ENCODE assay signal across 18 mouse cellular contexts in genomic region chr3:142173996-142174395, GRCm38 (mm10). TPM values are rescaled to one million over a fixed set of nuclear protein-coding genes. Genes with fewer than 3 reads are reported as not detected.
DNase-seq lines count a peak whose midpoint lies in the region; TF ChIP-seq lines count a peak whose summit lies in the region.
"Had no signal": no experiment of that assay in that cellular context is flagged by ENCODE, and none has a peak within 500 bp of the region (broad histone marks: within the 10 kb centered on the region; RNA-seq: fewer than 3 reads in every experiment).

No protein-coding gene starts in this region.

- no peaks in the 10 kb centered on the region for H3K27me3 ChIP-seq in C2C12 (ENCODE audit: control insufficient read depth, insufficient read depth, insufficient read length)
- peaks cover 58% of the 10 kb centered on the region for H3K27me3 ChIP-seq in limb, embryonic 10.5 days (ENCODE audit: low read depth, poor library complexity, severe bottlenecking)

- 86% methylated on average over 4 of the region's 4 CpGs for WGBS in limb, embryonic 10.5 days

- DNase-seq in frontal cortex, postnatal 36 days (ENCODE audit: low spot score in 2 of 2): peak; percentile 14 to 39
- DNase-seq in frontal cortex, postnatal 14 days (ENCODE audit: low spot score in 2 of 2): no peak
- peak; percentile 23 to 36 for DNase-seq in left cerebral cortex, postnatal 36 days (ENCODE audit: low spot score in 2 of 2)
- DNase-seq in left cerebral cortex, postnatal 14 days (ENCODE audit: low spot score in 2 of 2): no peak
- peak; percentile 7 to 53 for DNase-seq in right cerebral cortex, postnatal 36 days (ENCODE audit: low spot score in 2 of 2)
- no peak for DNase-seq in limb, embryonic 10.5 days (ENCODE audit: low spot score)
- DNase-seq: adrenal gland, adult 2 months; adrenal gland, postnatal 25 days; cerebellum, adult 2 months; cerebellum, postnatal 10 days; forebrain, postnatal 0 days; heart, adult 2 months had no signal

- H3K4me1 ChIP-seq in limb, embryonic 10.5 days: peaks cover 19% of the 10 kb centered on the region
- H3K4me1 ChIP-seq: forebrain, embryonic 13.5 days; heart, embryonic 12.5 days had no signal

- H3ac ChIP-seq in C2C12 (ENCODE audit: control insufficient read depth, insufficient read length, low read depth): no peak overlapping the region

- no peak overlapping the region for H3K27ac ChIP-seq in limb, embryonic 10.5 days
- H3K27ac ChIP-seq: embryonic facial prominence, embryonic 10.5 days; forebrain, embryonic 13.5 days; heart, adult 2 months; hindbrain, embryonic 10.5 days; hindbrain, embryonic 14.5 days had no signal

- no peaks in the 10 kb centered on the region for H3K79me3 ChIP-seq in C2C12 (ENCODE audit: low read depth)

- no peaks in the 10 kb centered on the region for H3K9me3 ChIP-seq in limb, embryonic 10.5 days (replicated peaks)
- H3K9me3 ChIP-seq: embryonic facial prominence, embryonic 10.5 days; forebrain, embryonic 13.5 days; heart, embryonic 12.5 days; hindbrain, embryonic 10.5 days had no signal

- TF ChIP-seq CTCF in C2C12 (IDR thresholded peaks at IDR 0.05; ENCODE audit: control insufficient read depth, insufficient read depth, insufficient read length): no peak

- intact Hi-C loops in left cerebral cortex, postnatal 36 days (cut with DNase I): no loop called here
- intact Hi-C loops in left cerebral cortex, postnatal 14 days (cut with DNase I): no loop called here

- no peaks in the 10 kb centered on the region for H3K36me3 ChIP-seq in C2C12 (ENCODE audit: control insufficient read depth, insufficient read depth)
- no peaks in the 10 kb centered on the region for H3K36me3 ChIP-seq in limb, embryonic 10.5 days
- H3K36me3 ChIP-seq: embryonic facial prominence, embryonic 10.5 days; heart, embryonic 12.5 days; hindbrain, embryonic 10.5 days had no signal

- no peaks in the 10 kb centered on the region for H3K79me2 ChIP-seq in C2C12 (ENCODE audit: control insufficient read depth, insufficient read depth)

- peak overlapping the region; percentile 2 for H3K4me3 ChIP-seq in C2C12 (ENCODE audit: insufficient read depth, poor library complexity, severe bottlenecking)
- H3K4me3 ChIP-seq in limb, embryonic 10.5 days: no peak overlapping the region
- H3K4me3 ChIP-seq: embryonic facial prominence, embryonic 10.5 days; forebrain, embryonic 13.5 days; heart, adult 2 months; heart, embryonic 12.5 days; hindbrain, embryonic 10.5 days had no signal

TF ChIP-seq in C2C12, 6 proteins besides CTCF, POLR2A, EP300 and RAD21:
- TF ChIP-seq MYOD1 (IDR thresholded peaks at IDR 0.05; ENCODE audit: control insufficient read depth, insufficient read length, low read depth): no peak
- no peak for TF ChIP-seq FOSL1 (IDR thresholded peaks at IDR 0.05; ENCODE audit: insufficient read depth, low read length, poor library complexity, severe bottlenecking)
- no peak for TF ChIP-seq USF1 (IDR thresholded peaks at IDR 0.05; ENCODE audit: low read depth)
- no peak for TF ChIP-seq CEBPB (IDR thresholded peaks at IDR 0.05; ENCODE audit: low read depth)
- TF ChIP-seq MYOG (IDR thresholded peaks at IDR 0.05; ENCODE audit: control insufficient read depth, extremely low read depth, insufficient read length): no peak
- TF ChIP-seq MAX (IDR thresholded peaks at IDR 0.05): no peak

RNA-seq across cellular contexts. Expression of gene Bmpr1b, which starts 4.8 kb away (rescaled TPM):
- total RNA-seq in left cerebral cortex, postnatal 36 days (2021): 10 to 100 TPM; 15.4 to 17.4 TPM
- total RNA-seq in left cerebral cortex, postnatal 14 days (2021): 10 to 100 TPM; 14.3 to 16.4 TPM
- polyA plus RNA-seq in C2C12 (2012; fragmentation: generic; extraction: Trizol): 0.34 TPM
- 5.1 and 7.2 TPM in 2 replicates for polyA plus RNA-seq in limb, embryonic 10.5 days (2016; fragmentation: Nextera tagmentation; extraction: Ambion mirVana)

Comparison
In these comparisons a context has a peak if more than half of its experiments do, and no peak if none do; other contexts are left out.
1. DNase-seq: peak in frontal cortex, postnatal 36 days (2 of 2), left cerebral cortex, postnatal 36 days (2 of 2) and right cerebral cortex, postnatal 36 days (2 of 2); none in frontal cortex, postnatal 14 days (0 of 2), left cerebral cortex, postnatal 14 days (0 of 2) and limb, embryonic 10.5 days (single experiment).